Mouse (Mus musculus): Measurements from ENCODE around the gene Esrrg. TPM values are rescaled to one million over a fixed set of nuclear protein-coding genes. Genes with fewer than 3 reads are reported as not detected.

Gene Esrrg
- total and polyA plus RNA-seq, 3 experiments, result 0.01 TPM; not detected in 2

DNA sequence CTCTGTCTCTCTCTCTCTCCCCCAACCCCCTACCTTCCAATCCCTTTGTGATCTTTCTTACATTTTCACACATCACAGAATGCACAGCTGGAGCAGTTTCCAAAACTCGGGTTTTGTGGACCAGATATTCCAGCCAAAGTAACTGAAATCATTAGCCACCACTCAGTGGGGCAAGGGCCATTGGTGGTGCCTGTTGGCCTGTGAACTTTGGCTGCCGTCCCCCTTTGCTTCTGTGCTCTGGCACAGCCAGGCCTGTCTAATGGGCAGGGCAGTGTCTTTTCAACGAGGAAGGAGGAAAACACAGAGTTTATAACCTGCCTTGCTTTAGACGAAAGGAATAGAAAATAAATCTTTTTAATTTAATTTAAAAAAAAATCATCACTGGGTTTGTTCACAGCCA is 531.6 kb downstream of the Esrrg start:
- TF ChIP-seq CHD1 (IDR thresholded peaks at IDR 0.05; ENCODE audit: low read depth, low read length) (no peak), NRF1 (IDR thresholded peaks at IDR 0.05; ENCODE audit: insufficient read depth, low read depth, low read length, poor library complexity, severe bottlenecking) (no peak), MYB (IDR thresholded peaks at IDR 0.05; ENCODE audit: low read depth, low read length) (no peak), ELF1 (IDR thresholded peaks at IDR 0.05; ENCODE audit: low read depth, low read length) (no peak)
- H3K4me3 ChIP-seq (ENCODE audit: control insufficient read depth in 1 of 2, insufficient read depth in 1 of 2, low read depth in 2 of 2, low read length in 2 of 2), result no peak overlapping the region
- H3K36me3 ChIP-seq (ENCODE audit: control insufficient read depth in 1 of 2, insufficient read depth in 2 of 2, low read length in 2 of 2), result no peaks in the 10 kb centered on the region
- no peaks in the 10 kb centered on the region for H3K27me3 ChIP-seq (ENCODE audit: control insufficient read depth in 1 of 2, insufficient read depth in 2 of 2, low read length in 2 of 2)
- no peak overlapping the region for H3K27ac ChIP-seq (ENCODE audit: control insufficient read depth, low read depth, low read length)
- H3K4me1 ChIP-seq (ENCODE audit: control insufficient read depth in 1 of 2, insufficient read depth in 2 of 2, low read length in 2 of 2), result peaks cover 0 to 8% of the 10 kb centered on the region in 2 experiments; a peak in 3 of 4 replicates
- no peaks in the 10 kb centered on the region for H3K79me2 ChIP-seq (ENCODE audit: control insufficient read depth, insufficient read depth, low read length, poor library complexity)
- DNase-seq (ENCODE audit: low read depth, low spot score), result no peak
- no peaks in the 10 kb centered on the region for H3K9me3 ChIP-seq (replicated peaks; ENCODE audit: insufficient read depth, low read length)
- no peak overlapping the region for H3K9ac ChIP-seq (ENCODE audit: control insufficient read depth, low read depth, low read length, poor library complexity, severe bottlenecking)

DNA sequence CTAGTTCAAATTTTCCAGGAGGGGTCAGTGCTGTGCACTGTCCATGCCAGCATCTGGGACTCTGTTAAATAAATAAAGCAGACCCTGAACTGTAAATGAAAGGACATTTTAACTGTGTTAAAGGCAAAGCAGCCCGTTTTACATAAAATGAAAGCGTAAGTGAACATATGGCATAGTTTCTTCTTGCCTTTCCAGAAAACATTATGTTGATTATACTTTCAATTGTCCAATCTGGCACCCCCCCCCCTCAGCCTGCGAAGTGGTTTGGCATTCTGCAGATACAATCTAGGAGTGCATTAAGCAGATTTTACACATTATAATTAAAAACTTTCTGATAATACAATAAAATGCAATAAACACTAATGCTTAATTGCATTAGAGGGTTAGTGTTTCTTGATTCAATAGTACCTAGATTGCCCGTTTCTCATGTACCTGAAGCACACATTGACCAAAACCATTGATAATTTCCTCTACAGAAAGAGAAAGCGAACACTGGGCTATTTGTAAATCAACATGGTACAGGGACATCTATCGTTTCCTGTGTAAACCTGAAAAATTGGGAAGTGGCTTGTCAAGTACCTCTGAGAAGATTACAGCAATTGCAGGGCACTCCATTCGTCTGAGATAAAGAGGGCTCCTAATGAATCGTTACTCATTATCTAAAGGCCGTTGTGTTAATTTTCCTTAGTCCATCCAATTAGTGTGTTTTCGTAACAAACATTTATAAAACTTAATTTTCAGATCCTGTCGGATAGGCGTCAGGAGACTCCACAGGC is 539.0 kb downstream of the Esrrg start:
- no peaks in the 10 kb centered on the region for H3K79me2 ChIP-seq (ENCODE audit: control insufficient read depth, insufficient read depth, low read length, poor library complexity)
- H3K27me3 ChIP-seq (ENCODE audit: control insufficient read depth in 1 of 2, insufficient read depth in 2 of 2, low read length in 2 of 2), result no peaks in the 10 kb centered on the region
- H3K9ac ChIP-seq (ENCODE audit: control insufficient read depth, low read depth, low read length, poor library complexity, severe bottlenecking), result peak overlapping the region; percentile 63
- peaks cover 0 to 27% of the 10 kb centered on the region in 2 experiments; a peak in 2 of 4 replicates for H3K36me3 ChIP-seq (ENCODE audit: control insufficient read depth in 1 of 2, insufficient read depth in 2 of 2, low read length in 2 of 2)
- peak overlapping the region; percentile 92 for H3K27ac ChIP-seq (ENCODE audit: control insufficient read depth, low read depth, low read length)
- H3K9me3 ChIP-seq (replicated peaks; ENCODE audit: insufficient read depth, low read length), result no peaks in the 10 kb centered on the region
- peak overlapping the region; percentile 40 to 48 for H3K4me3 ChIP-seq (ENCODE audit: control insufficient read depth in 1 of 2, insufficient read depth in 1 of 2, low read depth in 2 of 2, low read length in 2 of 2)
- DNase-seq (ENCODE audit: low read depth, low spot score), result peak; percentile 77
- peaks cover 12 to 13% of the 10 kb centered on the region in 2 experiments for H3K4me1 ChIP-seq (ENCODE audit: control insufficient read depth in 1 of 2, insufficient read depth in 2 of 2, low read length in 2 of 2)
- TF ChIP-seq ELF1 (IDR thresholded peaks at IDR 0.05; ENCODE audit: low read depth, low read length) (no peak; the same call in 1 of the 2 replicates), E2F4 (IDR thresholded peaks at IDR 0.05; ENCODE audit: borderline replicate concordance, low read depth, low read length) (no peak), EP300 (IDR thresholded peaks at IDR 0.05; ENCODE audit: low read depth in 1 of 2, low read length in 2 of 2) (peak; percentile 97 to 99), ZNF384 (IDR thresholded peaks at IDR 0.05; ENCODE audit: low read depth, low read length) (peak; percentile 29; the same call in 1 of the 2 replicates), POLR2A (IDR thresholded peaks at IDR 0.05; ENCODE audit: control insufficient read depth in 1 of 2, insufficient read depth in 1 of 2, low read depth in 1 of 2, low read length in 2 of 2, poor library complexity in 1 of 2) (no peak), SMC3 (IDR thresholded peaks at IDR 0.05; ENCODE audit: low read depth, low read length) (no peak), CHD1 (IDR thresholded peaks at IDR 0.05; ENCODE audit: low read depth, low read length) (0 out of 2 replicates have a peak, but pooled peaks have one; percentile 80), NRF1 (IDR thresholded peaks at IDR 0.05; ENCODE audit: insufficient read depth, low read depth, low read length, poor library complexity, severe bottlenecking) (no peak), KAT2A (conservative IDR thresholded peaks at IDR 0.05; ENCODE audit: low read depth, low read length) (no peak; the same call in 1 of the 2 replicates), JUND (IDR thresholded peaks at IDR 0.05; ENCODE audit: low read depth, low read length) (peak; percentile 39; the same call in 1 of the 2 replicates), USF2 (IDR thresholded peaks at IDR 0.05; ENCODE audit: borderline replicate concordance in 1 of 2, insufficient read depth in 1 of 2, low read depth in 1 of 2, low read length in 2 of 2) (no peak), MEF2A (IDR thresholded peaks at IDR 0.05; ENCODE audit: extremely low read depth, insufficient replicate concordance, low read depth, low read length, poor library complexity, severe bottlenecking) (no peak), HCFC1 (IDR thresholded peaks at IDR 0.05; ENCODE audit: low read depth, low read length) (peak; percentile 44; the same call in 1 of the 2 replicates), GABPA (IDR thresholded peaks at IDR 0.05; ENCODE audit: low read depth, low read length) (no peak), BHLHE40 (IDR thresholded peaks at IDR 0.05; ENCODE audit: borderline replicate concordance, low read depth, low read length) (no peak; the same call in 1 of the 2 replicates), TCF12 (IDR thresholded peaks at IDR 0.05; ENCODE audit: low read depth, low read length) (peak; percentile 92), UBTF (IDR thresholded peaks at IDR 0.05; ENCODE audit: borderline replicate concordance, insufficient read depth, low read depth, low read length) (no peak), CTCF (IDR thresholded peaks at IDR 0.05 in 2 of 3, conservative IDR thresholded peaks at IDR 0.05 in 1 of 3; ENCODE audit: control insufficient read depth in 1 of 3, insufficient read depth in 1 of 3, low read depth in 2 of 3, low read length in 3 of 3, poor library complexity in 1 of 3, severe bottlenecking in 1 of 3) (no peak), MAX (IDR thresholded peaks at IDR 0.05; ENCODE audit: low read length) (peak; percentile 46; the same call in 1 of the 2 replicates), NELFE (IDR thresholded peaks at IDR 0.05; ENCODE audit: low read depth, low read length) (0 out of 2 replicates have a peak, but pooled peaks have one; percentile 29), MYC (IDR thresholded peaks at IDR 0.05; ENCODE audit: low read depth, low read length) (peak; percentile 60; the same call in 1 of the 2 replicates), TBP (IDR thresholded peaks at IDR 0.05; ENCODE audit: low read depth, low read length) (0 out of 2 replicates have a peak, but pooled peaks have one; percentile 54), ZMIZ1 (IDR thresholded peaks at IDR 0.05; ENCODE audit: low read depth, low read length) (no peak), RAD21 (IDR thresholded peaks at IDR 0.05; ENCODE audit: low read depth, low read length) (no peak; the same call in 1 of the 2 replicates), GATA1 (IDR thresholded peaks at IDR 0.05; ENCODE audit: low read depth, low read length) (peak; percentile 95), POLR2AphosphoS5 (IDR thresholded peaks at IDR 0.05; ENCODE audit: borderline replicate concordance, low read depth, low read length) (no peak)
